In the genomic region with DNA sequence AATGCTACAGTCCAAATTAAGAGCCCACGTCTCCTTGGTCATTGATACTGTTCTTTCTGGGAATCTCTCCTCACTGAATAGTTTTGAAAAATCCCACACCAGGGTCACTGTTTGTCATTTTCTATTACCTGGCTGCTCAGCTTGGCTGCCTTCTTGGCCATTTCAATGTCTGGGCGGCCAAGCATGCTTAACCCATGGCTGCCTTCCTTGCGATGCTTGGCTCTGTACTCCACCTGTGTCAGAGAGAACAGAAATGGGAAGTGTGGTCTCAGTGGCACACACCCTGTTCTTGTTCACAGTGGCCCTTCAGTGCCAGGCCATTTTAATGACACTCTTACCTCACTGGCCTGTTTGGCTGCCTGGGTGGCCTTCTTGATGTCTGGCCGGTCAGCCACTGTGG, we compare ENCODE assay signal across 21 mouse cellular contexts.
A peak's percentile ranks its signal among the peaks of the same experiment; 100 is the strongest.
DNase-seq lines count a peak whose midpoint lies in the region; TF ChIP-seq lines count a peak whose summit lies in the region.
"Had no signal": no experiment of that assay in that cellular context is flagged by ENCODE, and none has a peak within 500 bp of the region (broad histone marks: within the 10 kb centered on the region; RNA-seq: fewer than 3 reads in every experiment).

No protein-coding gene starts in this region.

- no peak overlapping the region for H3K27ac ChIP-seq in gastrocnemius, adult 2 months
- H3K27ac ChIP-seq: embryonic facial prominence, embryonic 12.5 days; embryonic facial prominence, embryonic 15.5 days; heart, adult 2 months; heart, embryonic 10.5 days; heart, embryonic 13.5 days; hindbrain, embryonic 12.5 days; hindbrain, embryonic 15.5 days had no signal

- DNase-seq in cerebellum, adult 9-11 months: peak; percentile 47
- DNase-seq in cerebellum, adult 8-10 months: no peak
- peak; percentile 16 for DNase-seq in gastrocnemius, adult 2 months
- no peak for DNase-seq in gastrocnemius, postnatal 10 days
- peak; percentile 23 for DNase-seq in A20 (ENCODE audit: low read depth, low spot score)
- peak; percentile 9 to 14 for DNase-seq in B cell, adult 2 months
- DNase-seq in heart, postnatal 25 days (ENCODE audit: low spot score): no peak
- DNase-seq: adrenal gland, postnatal 10 days; adrenal gland, postnatal 36 days; cerebellum, adult 11 months; forebrain, postnatal 0 days; gastrocnemius, postnatal 36 days; heart, adult 2 months; heart, postnatal 14 days; kidney, adult 2 months had no signal

- intact Hi-C loops in gastrocnemius, adult 2 months (cut with DNase I): no loop called here
- intact Hi-C loops in heart, postnatal 25 days (cut with DNase I): no loop called here

- TF ChIP-seq CTCF in gastrocnemius, adult 2 months (IDR thresholded peaks at IDR 0.05): no peak

- H3K4me3 ChIP-seq in gastrocnemius, adult 2 months: no peak overlapping the region
- H3K4me3 ChIP-seq: embryonic facial prominence, embryonic 12.5 days; embryonic facial prominence, embryonic 15.5 days; heart, adult 2 months; heart, embryonic 10.5 days; heart, embryonic 13.5 days; hindbrain, embryonic 12.5 days; hindbrain, embryonic 15.5 days had no signal

Comparison
In these comparisons a context has a peak if more than half of its experiments do, and no peak if none do; other contexts are left out.
1. DNase-seq: peak in cerebellum, adult 9-11 months (single experiment), gastrocnemius, adult 2 months (single experiment), A20 (single experiment) and B cell, adult 2 months (2 of 2); none in cerebellum, adult 8-10 months (single experiment), gastrocnemius, postnatal 10 days (single experiment) and heart, postnatal 25 days (single experiment).